Mouse (Mus musculus): ENCODE data around the gene Vps51. TPM values are rescaled to one million over a fixed set of nuclear protein-coding genes. Genes with fewer than 3 reads are reported as not detected.

Gene Vps51
- polyA plus RNA-seq, 1 experiment from 2014 or later: 45.1 TPM

DNA sequence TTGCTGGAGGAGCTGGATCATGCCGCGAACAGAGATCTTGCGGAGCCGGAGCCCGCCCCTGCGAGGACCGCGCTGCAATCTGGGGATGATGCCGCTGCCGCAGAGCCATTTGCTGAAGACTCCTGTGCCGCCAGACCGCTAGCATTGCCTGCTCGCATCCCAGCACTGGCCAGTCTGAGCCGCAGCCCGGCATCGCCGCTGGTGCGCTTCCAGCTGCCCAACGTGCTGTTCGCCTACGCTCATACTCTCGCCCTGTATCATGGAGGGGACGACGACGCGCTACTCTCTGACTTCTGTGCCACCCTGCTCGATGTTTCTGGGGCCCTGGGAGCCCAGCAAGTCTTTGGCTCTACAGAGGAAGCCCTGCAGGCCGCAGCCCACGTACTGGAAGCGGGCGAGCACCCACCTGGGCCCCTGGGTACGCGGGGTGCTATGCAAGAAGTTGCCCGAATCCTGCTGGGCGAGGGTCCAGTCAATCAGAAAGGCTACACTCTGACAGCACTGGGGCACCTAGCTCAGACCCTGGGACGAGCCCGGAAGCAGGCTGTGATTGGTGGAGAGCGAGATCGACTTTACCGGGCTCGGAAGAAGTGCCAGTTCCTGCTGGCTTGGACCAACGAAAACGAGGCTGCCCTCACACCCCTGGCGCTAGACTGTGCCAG lies 15.3 kb downstream of the Vps51 start:
- ATAC-seq (ENCODE audit: insufficient number of reproducible peaks, low FRiP score): 0 out of 2 replicates have a peak, but pooled peaks have one; percentile 5
- Histone ChIP-seq H3K9me3 (replicated peaks) (no peaks in the 10 kb centered on the region), H3K9ac (peak overlapping the region; percentile 94), H3K4me2 (peak overlapping the region; percentile 97), H3K27ac (ENCODE audit: poor library complexity, severe bottlenecking) (peak overlapping the region; percentile 93), H3K4me3 (peak overlapping the region; percentile 85), H3K4me1 (replicated peaks) (peaks cover 37% of the 10 kb centered on the region), H3K27me3 (replicated peaks) (no peaks in the 10 kb centered on the region), H3K36me3 (peaks cover 17% of the 10 kb centered on the region)
- 2% methylated on average over 44 of the region's 44 CpGs for WGBS

DNA sequence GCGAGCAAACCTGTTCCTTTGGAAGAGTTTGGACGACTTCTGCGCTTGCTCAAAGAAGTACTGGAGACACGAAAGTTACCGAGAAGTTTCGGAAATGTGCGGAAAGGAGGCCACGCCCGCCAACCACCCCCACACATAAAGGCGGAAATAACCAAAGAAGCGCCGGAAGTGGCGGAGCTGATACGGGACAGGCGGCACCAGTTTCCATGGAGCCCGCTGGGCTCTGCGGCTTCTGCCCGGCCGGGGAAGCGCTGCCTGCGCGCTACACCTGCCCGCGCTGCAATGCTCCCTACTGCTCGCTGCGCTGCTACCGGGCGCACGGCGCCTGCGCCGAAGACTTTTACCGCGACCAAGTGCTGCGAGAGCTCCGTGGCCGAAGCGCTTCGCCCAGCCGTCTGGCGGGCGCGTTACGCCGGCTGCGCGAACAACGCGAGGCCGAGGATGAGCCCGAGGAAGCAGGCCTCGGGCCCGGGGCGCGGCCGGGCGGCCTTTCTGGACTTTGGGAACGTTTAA lies 16.0 kb downstream of the Vps51 start, which contains the start of gene Znhit2:
Znhit2 (plus strand) TSS at position 172 of the 513 bp plus-strand sequence.
- H3K36me3 ChIP-seq: peaks cover 19% of the 10 kb centered on the region
- H3K4me1 ChIP-seq (replicated peaks): peaks cover 37% of the 10 kb centered on the region
- H3K4me2 ChIP-seq: peak within 1 kb of the TSS; percentile 97
- H3K27me3 ChIP-seq (replicated peaks): no peaks in the 10 kb centered on the region
- H3K9me3 ChIP-seq (replicated peaks): no peaks in the 10 kb centered on the region
- WGBS: under 1% methylated on average over 58 of the region's 58 CpGs
- H3K9ac ChIP-seq: peak within 1 kb of the TSS; percentile 94
- peak within 1 kb of the TSS; percentile 85 for H3K4me3 ChIP-seq
- H3K27ac ChIP-seq (ENCODE audit: poor library complexity, severe bottlenecking): peak within 1 kb of the TSS; percentile 93
- peak; percentile 71 for ATAC-seq (ENCODE audit: insufficient number of reproducible peaks, low FRiP score)

DNA sequence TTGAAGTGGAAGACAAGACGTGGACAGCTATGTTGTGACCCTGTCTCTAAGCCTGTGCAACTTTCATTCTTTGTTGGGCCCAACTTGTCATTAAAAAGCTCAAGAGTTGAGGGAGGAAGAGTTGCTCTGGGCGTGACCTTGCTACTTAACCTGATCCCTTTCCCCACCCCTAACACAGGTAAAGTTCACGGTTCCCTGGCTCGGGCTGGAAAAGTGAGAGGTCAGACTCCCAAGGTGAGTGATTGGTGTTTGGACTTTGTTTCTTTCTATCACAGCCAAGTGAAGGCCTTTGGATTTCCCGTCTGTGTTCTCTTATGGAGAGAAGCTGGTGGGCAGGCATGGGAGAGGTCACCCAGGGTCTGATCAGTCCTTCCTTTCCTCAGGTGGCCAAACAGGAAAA lies 18.1 kb downstream of the Vps51 start:
- Histone ChIP-seq H3K9ac (peak overlapping the region; percentile 98), H3K9me3 (replicated peaks) (no peaks in the 10 kb centered on the region), H3K27ac (ENCODE audit: poor library complexity, severe bottlenecking) (no peak overlapping the region), H3K4me1 (replicated peaks) (peaks cover 48% of the 10 kb centered on the region), H3K27me3 (replicated peaks) (no peaks in the 10 kb centered on the region), H3K36me3 (peaks cover 40% of the 10 kb centered on the region), H3K4me3 (peak overlapping the region; percentile 98), H3K4me2 (peak overlapping the region; percentile 88)
- WGBS: 78% methylated on average over 5 of the region's 5 CpGs
- no peak for ATAC-seq (ENCODE audit: insufficient number of reproducible peaks, low FRiP score)

DNA sequence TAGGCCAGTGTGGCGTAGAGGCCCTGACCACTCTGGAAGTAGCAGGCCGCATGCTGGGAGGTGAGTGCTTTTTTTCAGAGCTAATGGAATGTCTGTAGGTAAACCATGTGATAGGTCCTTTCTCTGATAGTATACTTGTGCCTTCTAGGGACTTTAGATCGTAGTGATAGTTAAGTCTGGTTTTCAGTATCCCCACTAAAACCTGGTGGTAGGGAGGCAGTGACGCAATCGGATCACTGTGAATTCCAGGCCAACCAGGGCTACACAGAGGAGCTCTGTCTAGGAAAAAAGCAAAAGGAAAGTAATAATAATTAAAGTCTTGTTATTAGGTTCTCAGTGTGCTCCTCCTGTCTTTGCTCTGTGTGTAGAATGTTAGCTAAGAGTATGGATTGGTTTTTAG lies 18.5 kb downstream of the Vps51 start:
- no peaks in the 10 kb centered on the region for H3K9me3 ChIP-seq (replicated peaks)
- H3K27me3 ChIP-seq (replicated peaks): no peaks in the 10 kb centered on the region
- ATAC-seq (ENCODE audit: insufficient number of reproducible peaks, low FRiP score): no peak
- peaks cover 48% of the 10 kb centered on the region for H3K4me1 ChIP-seq (replicated peaks)
- peak overlapping the region; percentile 98 for H3K4me3 ChIP-seq
- H3K27ac ChIP-seq (ENCODE audit: poor library complexity, severe bottlenecking): peak overlapping the region; percentile 81
- peaks cover 44% of the 10 kb centered on the region for H3K36me3 ChIP-seq
- H3K4me2 ChIP-seq: peak overlapping the region; percentile 88
- H3K9ac ChIP-seq: peak overlapping the region; percentile 98
- WGBS: 29% methylated on average over 5 of the region's 5 CpGs

DNA sequence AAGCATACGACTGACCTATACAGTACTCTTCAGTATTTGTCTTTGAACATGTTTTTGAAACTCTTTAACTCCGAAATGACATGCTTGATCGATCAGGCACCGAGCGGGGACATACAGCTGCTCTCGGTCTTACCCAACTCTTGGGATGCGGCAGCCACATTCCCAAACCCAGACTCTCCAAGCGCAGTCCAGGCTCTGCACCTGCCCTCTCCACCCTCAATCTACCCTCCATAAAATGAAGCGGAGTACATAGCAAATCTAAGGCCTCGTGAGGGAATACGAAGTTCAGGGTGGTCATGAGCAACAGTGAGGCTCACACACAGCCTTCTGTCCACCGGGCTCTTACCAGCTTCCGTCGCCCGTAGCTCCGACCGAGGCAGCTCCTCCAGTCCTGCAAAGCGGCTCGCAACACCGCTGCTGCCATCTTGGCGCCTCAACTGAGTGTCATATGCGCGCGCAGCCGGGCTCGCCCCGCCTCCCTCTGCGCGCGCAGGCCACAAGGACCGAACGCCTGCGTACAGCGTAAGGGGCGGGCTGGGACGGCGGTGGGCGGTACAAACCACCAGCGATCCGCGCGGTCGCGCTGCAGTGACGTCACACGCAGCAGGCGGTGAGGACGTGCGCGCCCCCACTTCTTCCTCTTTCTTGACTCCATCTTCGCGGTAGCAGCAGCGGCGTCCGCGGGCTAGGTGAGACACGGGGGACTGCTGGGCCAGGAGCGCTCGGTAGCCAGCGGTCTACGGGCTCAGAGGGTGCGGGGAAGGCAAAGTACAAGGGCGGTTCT lies 19.5 kb downstream of the Vps51 start, which contains the start of the genes Mrpl49 and Fau:
Mrpl49 (minus strand) TSS at position 473 of the 784 bp plus-strand sequence.
Fau (plus strand) TSS at position 532 of the 784 bp plus-strand sequence.
- WGBS: under 1% methylated on average over 63 of the region's 63 CpGs
- Histone ChIP-seq H3K36me3 (peaks cover 54% of the 10 kb centered on the region), H3K4me2 (peak within 1 kb of the TSS; percentile 88), H3K4me3 (peak within 1 kb of the TSS; percentile 98), H3K9me3 (replicated peaks) (no peaks in the 10 kb centered on the region), H3K9ac (peak within 1 kb of the TSS; percentile 98), H3K4me1 (replicated peaks) (peaks cover 41% of the 10 kb centered on the region), H3K27me3 (replicated peaks) (no peaks in the 10 kb centered on the region), H3K27ac (ENCODE audit: poor library complexity, severe bottlenecking) (peak within 1 kb of the TSS; percentile 81)
- peak; percentile 91 for ATAC-seq (ENCODE audit: insufficient number of reproducible peaks, low FRiP score)

DNA sequence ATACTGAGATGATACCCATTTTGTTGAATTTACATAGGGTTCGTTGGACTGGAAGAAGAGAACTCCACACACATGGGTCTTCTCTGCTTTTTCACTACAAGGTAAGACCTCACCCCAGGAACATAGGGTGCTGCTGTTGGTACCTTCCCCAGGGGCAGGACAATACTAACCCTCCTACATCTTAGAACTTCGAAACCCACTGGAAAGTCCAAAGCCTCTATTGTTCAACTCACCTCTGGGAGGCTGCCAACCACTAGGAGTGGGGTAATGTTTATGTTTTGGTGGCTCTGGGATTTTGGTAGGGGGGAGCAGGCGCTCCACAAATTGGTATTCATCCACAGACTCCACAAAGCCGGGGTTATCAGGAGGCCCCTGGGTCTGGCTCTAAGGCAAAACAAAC lies 20.3 kb downstream of the Vps51 start:
- no peaks in the 10 kb centered on the region for H3K27me3 ChIP-seq (replicated peaks)
- peaks cover 62% of the 10 kb centered on the region for H3K36me3 ChIP-seq
- H3K9ac ChIP-seq: peak overlapping the region; percentile 83
- H3K4me2 ChIP-seq: peak overlapping the region; percentile 88
- 53% methylated on average over 4 of the region's 4 CpGs for WGBS
- ATAC-seq (ENCODE audit: insufficient number of reproducible peaks, low FRiP score): no peak
- H3K4me3 ChIP-seq: peak overlapping the region; percentile 98
- H3K9me3 ChIP-seq (replicated peaks): no peaks in the 10 kb centered on the region
- H3K4me1 ChIP-seq (replicated peaks): peaks cover 33% of the 10 kb centered on the region
- no peak overlapping the region for H3K27ac ChIP-seq (ENCODE audit: poor library complexity, severe bottlenecking)

DNA sequence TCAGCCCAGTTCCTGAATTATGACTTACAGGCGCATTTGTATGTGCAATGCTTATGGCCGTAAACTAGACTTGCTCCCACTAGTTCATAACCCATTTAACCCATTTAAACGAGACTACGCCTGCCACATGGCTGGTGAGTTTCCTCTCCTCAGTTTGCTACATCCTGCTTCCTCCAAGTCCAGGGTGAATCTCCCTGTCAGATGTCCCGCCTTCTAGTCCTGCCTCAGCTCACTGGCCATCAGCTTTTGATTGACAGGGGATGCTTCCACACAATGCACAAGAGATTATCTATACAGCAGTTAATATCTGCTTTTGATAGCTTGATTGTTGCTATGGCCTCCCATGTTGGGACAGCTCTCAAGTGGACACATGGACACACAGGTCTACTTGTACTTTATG lies 22.7 kb downstream of the Vps51 start:
- Histone ChIP-seq H3K4me1 (replicated peaks) (peaks cover 28% of the 10 kb centered on the region), H3K27me3 (replicated peaks) (no peaks in the 10 kb centered on the region), H3K4me3 (no peak overlapping the region), H3K9me3 (replicated peaks) (no peaks in the 10 kb centered on the region), H3K36me3 (peaks cover 78% of the 10 kb centered on the region), H3K4me2 (no peak overlapping the region), H3K27ac (ENCODE audit: poor library complexity, severe bottlenecking) (no peak overlapping the region), H3K9ac (no peak overlapping the region)
- WGBS: 80% methylated on average over 5 of the region's 5 CpGs
- no peak for ATAC-seq (ENCODE audit: insufficient number of reproducible peaks, low FRiP score)

DNA sequence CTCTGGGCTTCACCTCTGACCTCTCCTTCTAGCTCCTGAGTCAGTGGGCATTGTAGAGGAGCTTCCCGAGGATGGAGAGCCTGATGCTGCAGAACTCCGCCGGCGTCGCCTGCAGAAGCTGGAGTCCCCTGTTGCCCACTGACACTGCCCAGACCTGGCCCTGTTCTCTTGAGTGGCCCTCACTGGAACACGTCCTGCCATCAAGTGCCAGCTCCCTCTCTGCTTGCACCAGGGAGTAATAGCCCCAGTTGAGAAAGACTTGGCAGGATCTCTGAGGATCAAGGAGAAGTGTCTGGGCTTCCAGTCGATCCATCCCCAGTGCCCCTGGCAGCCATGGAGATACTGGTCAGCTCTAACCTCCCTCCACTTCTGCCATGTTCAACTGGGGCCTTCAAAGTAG lies 24.5 kb downstream of the Vps51 start:
- ATAC-seq (ENCODE audit: insufficient number of reproducible peaks, low FRiP score): no peak
- peaks cover 36% of the 10 kb centered on the region for H3K4me1 ChIP-seq (replicated peaks)
- WGBS: 81% methylated on average over 7 of the region's 7 CpGs
- no peak overlapping the region for H3K27ac ChIP-seq (ENCODE audit: poor library complexity, severe bottlenecking)
- no peak overlapping the region for H3K4me2 ChIP-seq
- no peak overlapping the region for H3K4me3 ChIP-seq
- H3K9ac ChIP-seq: no peak overlapping the region; the same call in 1 of the 2 replicates
- no peaks in the 10 kb centered on the region for H3K27me3 ChIP-seq (replicated peaks)
- H3K36me3 ChIP-seq: peaks cover 80% of the 10 kb centered on the region
- H3K9me3 ChIP-seq (replicated peaks): no peaks in the 10 kb centered on the region

DNA sequence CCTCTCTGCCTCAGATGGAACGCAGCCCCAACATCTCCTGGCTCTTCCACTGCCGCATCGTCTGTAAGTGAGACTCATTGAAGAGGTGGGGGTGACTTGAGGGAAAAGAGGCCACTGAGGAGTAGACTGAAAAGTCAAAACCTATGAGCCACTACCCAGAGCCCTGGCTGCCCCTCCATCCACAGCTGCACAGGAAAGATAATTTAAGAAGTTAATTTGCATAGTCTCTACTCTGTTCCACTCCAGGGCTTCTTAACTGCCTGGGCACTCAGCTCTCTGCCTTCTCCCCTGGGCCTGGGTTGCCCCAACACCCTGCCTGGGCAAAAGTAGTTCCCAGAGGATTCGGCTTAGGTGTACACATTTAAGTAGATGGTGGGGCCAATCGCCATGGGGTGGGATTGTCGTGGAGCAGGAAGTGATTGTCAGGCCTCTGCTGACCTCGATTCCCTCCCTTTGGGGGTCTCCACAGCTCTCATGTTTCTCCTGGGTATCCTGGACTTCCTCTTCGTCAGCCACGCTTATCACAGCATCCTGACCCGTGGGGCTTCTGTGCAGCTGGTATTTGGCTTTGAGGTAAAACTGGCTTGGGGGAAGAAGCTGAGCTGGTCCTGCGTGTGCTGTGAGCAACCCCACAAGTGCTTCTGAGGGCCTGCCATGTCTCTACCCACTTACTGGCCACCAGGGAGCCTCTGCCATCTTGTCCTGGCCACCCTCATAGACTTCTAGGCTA lies 28.2 kb downstream of the Vps51 start:
- Histone ChIP-seq H3K36me3 (peaks cover 57% of the 10 kb centered on the region), H3K27ac (ENCODE audit: poor library complexity, severe bottlenecking) (no peak overlapping the region), H3K9ac (no peak overlapping the region), H3K4me1 (replicated peaks) (peaks cover 26% of the 10 kb centered on the region), H3K9me3 (replicated peaks) (no peaks in the 10 kb centered on the region), H3K4me2 (peak overlapping the region; percentile 93; the same call in 1 of the 2 replicates), H3K4me3 (no peak overlapping the region), H3K27me3 (replicated peaks) (no peaks in the 10 kb centered on the region)
- WGBS: 82% methylated on average over 11 of the region's 11 CpGs
- ATAC-seq (ENCODE audit: insufficient number of reproducible peaks, low FRiP score): no peak

DNA sequence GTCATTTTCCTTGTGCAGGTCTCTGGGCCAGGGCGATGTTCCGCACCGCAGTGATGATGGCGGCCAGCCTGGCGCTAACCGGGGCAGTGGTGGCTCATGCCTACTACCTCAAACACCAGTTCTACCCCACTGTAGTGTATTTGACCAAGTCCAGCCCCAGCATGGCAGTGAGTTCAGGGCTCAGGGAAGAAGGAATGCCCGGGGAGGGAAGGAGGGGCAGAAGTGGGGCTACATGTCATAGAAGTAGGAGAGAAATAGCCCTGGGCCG lies 29.2 kb downstream of the Vps51 start:
- peak overlapping the region; percentile 97 for H3K9ac ChIP-seq
- 81% methylated on average over 8 of the region's 8 CpGs for WGBS
- H3K4me3 ChIP-seq: peak overlapping the region; percentile 97
- no peak overlapping the region for H3K27ac ChIP-seq (ENCODE audit: poor library complexity, severe bottlenecking)
- H3K4me1 ChIP-seq (replicated peaks): peaks cover 26% of the 10 kb centered on the region
- ATAC-seq (ENCODE audit: insufficient number of reproducible peaks, low FRiP score): no peak
- H3K9me3 ChIP-seq (replicated peaks): no peaks in the 10 kb centered on the region
- peaks cover 46% of the 10 kb centered on the region for H3K36me3 ChIP-seq
- H3K4me2 ChIP-seq: peak overlapping the region; percentile 93
- no peaks in the 10 kb centered on the region for H3K27me3 ChIP-seq (replicated peaks)
